Mouse (Mus musculus): ENCODE data around the gene Apbb2. TPM values are rescaled to one million over a fixed set of nuclear protein-coding genes. Genes with fewer than 3 reads are reported as not detected.

The Apbb2 gene
- total RNA-seq, 2 experiments from 2014 or later, result 69.4 to 79.6 TPM

Other genes with a start within 250 kb of the Apbb2 start
- gene Uchl1, start 57.3 kb upstream of the Apbb2 start, total RNA-seq (2021), result 100 to 1,000 TPM; 219 to 249 TPM
- 100 to 1,000 TPM; 150 to 161 TPM for gene Limch1, start 127.0 kb upstream of the Apbb2 start, total RNA-seq (2021)

Data from adrenal gland, postnatal 4 days (tissue).